Mouse (Mus musculus): ENCODE measurements around the gene Dusp23. TPM values are rescaled to one million over a fixed set of nuclear protein-coding genes. Genes with fewer than 3 reads are reported as not detected.

Gene Dusp23
- polyA plus RNA-seq, 1 experiment = 21.5 TPM

DNA sequence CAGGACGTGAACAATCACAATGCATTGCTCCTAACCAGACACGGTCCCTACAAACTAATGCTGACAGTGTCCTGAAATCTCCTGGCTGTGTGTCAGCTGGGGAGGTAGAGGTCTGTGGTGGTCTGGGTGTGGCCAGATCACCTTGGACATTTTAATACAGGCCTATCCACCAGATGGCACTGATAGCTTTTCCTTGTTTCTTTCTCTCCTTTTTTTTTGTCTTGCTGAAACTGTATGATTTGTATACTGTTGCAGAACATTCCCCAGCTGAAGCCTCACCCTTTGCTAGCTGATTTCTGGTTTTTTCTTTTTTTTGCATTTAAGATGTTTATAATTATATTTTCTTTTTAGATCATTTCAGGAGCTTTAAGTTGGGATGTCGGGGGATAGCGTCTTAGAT, 5.0 kb upstream of the Dusp23 start:
- H3K4me3 ChIP-seq (ENCODE audit: insufficient read depth, low read depth, low read length) = no peak overlapping the region
- peaks cover 2% of the 10 kb centered on the region; the same call in 1 of the 2 replicates for H3K4me1 ChIP-seq (ENCODE audit: control insufficient read depth, insufficient read depth, insufficient read length, low read length)
- H3K27ac ChIP-seq (replicated peaks; ENCODE audit: low read depth, low read length) = no peak overlapping the region

DNA sequence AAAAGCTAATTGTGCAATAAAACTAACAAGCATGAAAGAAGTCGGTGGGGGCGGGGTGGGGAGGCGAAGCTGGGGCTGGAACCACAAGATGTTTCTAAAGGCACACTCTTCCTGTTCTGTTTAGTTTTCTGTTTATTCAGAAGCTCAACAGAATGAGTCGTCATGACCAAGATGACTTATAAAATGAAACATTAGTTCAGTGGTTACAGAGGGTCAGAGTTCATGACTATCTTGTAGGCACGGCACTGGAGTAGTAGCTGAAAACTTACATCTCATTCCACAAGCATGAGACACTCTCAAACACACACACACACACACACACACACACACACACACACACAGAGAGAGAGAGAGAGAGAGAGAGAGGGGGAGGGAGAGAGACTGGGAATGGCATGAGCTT, 3.5 kb upstream of the Dusp23 start:
- Histone ChIP-seq H3K27ac (replicated peaks; ENCODE audit: low read depth, low read length) (no peak overlapping the region), H3K4me3 (ENCODE audit: insufficient read depth, low read depth, low read length) (no peak overlapping the region), H3K4me1 (ENCODE audit: control insufficient read depth, insufficient read depth, insufficient read length, low read length) (peaks cover 2% of the 10 kb centered on the region; the same call in 1 of the 2 replicates)

DNA sequence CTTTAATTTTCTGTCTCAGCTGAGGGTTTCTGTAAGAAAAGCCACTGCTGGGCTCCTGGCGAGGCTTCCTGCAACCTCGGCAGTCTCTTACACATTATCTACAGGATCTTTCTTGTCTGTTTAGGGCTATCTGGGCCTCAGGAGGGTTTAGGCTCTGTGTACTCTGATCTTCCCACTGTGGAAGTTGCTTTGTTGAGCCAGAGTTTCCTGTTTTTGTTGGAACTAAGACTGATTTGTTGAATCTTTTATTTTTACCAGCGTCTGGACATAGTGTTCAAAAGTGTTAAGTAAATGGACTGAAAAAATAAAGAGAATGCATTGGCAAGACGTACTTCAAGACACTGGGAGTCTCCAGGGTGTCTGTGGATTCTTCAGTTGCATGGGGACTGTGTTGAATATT, 2.5 kb upstream of the Dusp23 start:
- Histone ChIP-seq H3K27ac (replicated peaks; ENCODE audit: low read depth, low read length) (no peak overlapping the region), H3K4me1 (ENCODE audit: control insufficient read depth, insufficient read depth, insufficient read length, low read length) (peaks cover 2% of the 10 kb centered on the region; the same call in 1 of the 2 replicates), H3K4me3 (ENCODE audit: insufficient read depth, low read depth, low read length) (no peak overlapping the region)

DNA sequence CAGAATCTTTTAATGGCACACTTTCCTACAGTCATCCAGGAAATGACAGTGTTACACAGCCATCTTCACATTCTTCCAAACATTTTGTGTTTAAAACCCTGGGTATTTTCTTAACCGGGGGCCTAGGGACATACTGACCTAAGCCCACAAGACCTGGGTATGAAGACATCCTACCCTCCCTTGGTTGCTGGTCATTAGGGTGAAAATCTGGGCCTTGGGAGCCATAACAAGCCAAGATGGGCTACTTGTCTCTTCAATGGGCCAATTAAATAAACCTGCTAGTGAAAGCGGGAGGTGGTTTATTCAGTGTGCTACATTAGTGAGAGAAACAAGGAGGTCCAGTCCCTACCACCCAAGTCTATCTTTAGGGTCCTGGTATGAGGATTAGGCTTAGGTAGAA, 1.4 kb upstream of the Dusp23 start:
- Histone ChIP-seq H3K4me1 (ENCODE audit: control insufficient read depth, insufficient read depth, insufficient read length, low read length) (peaks cover 2% of the 10 kb centered on the region; the same call in 1 of the 2 replicates), H3K27ac (replicated peaks; ENCODE audit: low read depth, low read length) (no peak overlapping the region), H3K4me3 (ENCODE audit: insufficient read depth, low read depth, low read length) (no peak overlapping the region)

DNA sequence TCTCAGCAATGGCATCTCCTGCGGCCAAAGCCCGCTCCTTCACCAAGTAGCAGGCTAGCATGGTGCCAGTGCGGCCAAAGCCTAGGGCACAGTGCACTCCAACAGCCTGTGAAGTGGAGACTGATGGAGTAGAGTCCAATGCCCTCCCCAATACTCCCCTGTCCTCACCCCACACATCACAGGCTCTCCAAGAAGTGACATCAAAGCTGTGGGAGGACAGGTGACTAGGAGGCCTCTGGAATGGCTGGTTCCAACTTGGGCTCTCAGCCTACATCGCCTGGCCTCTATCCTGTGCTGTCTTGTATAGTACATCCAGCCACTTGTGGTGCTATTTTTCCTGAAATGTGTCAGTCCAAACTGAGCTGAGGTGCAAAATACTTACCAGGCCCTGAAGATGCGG, 1.0 kb downstream of the Dusp23 start:
- 0 out of 2 replicates have a peak, but pooled peaks cover 2% of the 10 kb centered on the region for H3K4me1 ChIP-seq (ENCODE audit: control insufficient read depth, insufficient read depth, insufficient read length, low read length)
- H3K27ac ChIP-seq (replicated peaks; ENCODE audit: low read depth, low read length) = no peak overlapping the region
- no peak overlapping the region for H3K4me3 ChIP-seq (ENCODE audit: insufficient read depth, low read depth, low read length)

DNA sequence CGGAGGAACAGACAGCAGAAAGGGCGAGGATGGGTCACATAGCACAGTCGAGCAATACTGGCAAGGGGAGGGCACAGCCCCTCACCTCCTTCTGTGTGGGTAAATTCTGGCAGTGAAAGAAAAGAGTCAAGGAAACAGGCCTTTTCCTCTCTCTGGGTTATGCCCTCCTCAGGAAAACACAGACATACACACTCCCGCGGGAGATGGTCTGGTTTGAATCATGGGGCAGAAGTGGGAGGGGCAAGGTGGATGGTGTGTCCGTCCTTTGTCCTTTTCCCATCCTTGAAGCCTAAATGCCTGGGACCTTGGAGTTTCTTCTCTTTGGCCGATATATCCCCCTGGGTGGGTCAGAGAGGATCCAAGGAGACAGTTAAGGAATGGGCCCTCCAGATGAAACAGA, 2.9 kb downstream of the Dusp23 start:
- no peak overlapping the region for H3K4me3 ChIP-seq (ENCODE audit: insufficient read depth, low read depth, low read length)
- H3K27ac ChIP-seq (replicated peaks; ENCODE audit: low read depth, low read length) = no peak overlapping the region
- 0 out of 2 replicates have a peak, but pooled peaks cover under 1% of the 10 kb centered on the region for H3K4me1 ChIP-seq (ENCODE audit: control insufficient read depth, insufficient read depth, insufficient read length, low read length)

DNA sequence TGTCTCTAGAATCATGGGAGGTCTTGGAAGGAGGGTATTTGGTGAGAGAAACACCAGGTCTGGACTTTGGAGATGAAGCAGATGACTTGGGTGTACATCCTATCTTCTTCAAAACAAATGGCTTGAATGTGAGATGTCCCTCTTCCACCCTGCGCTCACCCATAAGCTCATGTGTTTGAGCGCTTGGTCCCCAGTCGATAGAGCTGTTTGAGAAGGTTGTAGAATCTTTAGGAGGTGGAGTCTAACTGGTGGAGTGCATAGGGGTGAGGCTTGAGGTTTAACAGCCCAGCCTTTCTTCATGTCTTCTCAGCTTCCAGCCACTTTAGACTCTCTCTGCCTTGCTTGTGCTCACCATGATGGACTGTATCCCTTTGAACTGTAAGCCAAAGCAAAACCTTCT, 6.5 kb downstream of the Dusp23 start:
- Histone ChIP-seq H3K4me1 (ENCODE audit: control insufficient read depth, insufficient read depth, insufficient read length, low read length) (no peaks in the 10 kb centered on the region), H3K4me3 (ENCODE audit: insufficient read depth, low read depth, low read length) (no peak overlapping the region), H3K27ac (replicated peaks; ENCODE audit: low read depth, low read length) (no peak overlapping the region)

DNA sequence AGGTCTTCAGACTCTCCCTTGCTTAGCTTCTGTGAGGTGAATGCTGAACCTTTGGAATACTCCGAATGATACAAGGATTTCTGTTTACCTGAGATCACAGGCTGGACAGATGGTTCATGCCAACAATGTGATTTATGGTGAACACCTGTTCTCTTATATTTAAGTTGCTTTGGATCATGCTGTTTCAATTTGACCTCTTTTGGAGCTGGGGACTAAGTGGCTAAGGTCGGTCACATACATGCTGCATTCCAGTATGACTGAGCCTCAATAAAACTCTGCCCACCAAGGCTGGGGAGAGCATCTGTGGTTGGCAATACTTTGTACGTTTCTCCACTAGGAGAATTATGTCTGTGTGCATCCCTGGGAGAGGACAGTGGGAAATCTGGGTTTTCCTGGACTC, 8.7 kb downstream of the Dusp23 start:
- Histone ChIP-seq H3K27ac (replicated peaks; ENCODE audit: low read depth, low read length) (no peak overlapping the region), H3K4me3 (ENCODE audit: insufficient read depth, low read depth, low read length) (no peak overlapping the region), H3K4me1 (ENCODE audit: control insufficient read depth, insufficient read depth, insufficient read length, low read length) (no peaks in the 10 kb centered on the region)

DNA sequence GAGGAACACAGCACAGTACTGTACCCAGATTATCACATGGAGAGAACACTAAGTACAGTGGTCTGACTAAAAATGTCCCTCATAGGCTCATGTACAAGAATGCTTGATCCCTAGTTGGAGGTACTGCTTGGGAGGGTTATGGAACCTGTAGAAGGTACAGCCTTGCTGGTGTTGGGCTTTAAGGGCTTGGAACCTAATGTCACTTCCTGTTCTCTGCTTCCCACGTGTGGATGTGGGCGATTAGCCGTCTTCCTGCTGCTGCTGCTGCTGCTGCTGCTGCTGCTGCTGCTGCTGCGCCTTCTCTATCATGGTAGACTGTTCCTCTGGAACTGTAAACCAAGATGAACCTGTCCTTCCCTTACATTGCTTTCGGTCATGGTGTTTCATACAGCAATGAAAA, 9.2 kb downstream of the Dusp23 start:
- Histone ChIP-seq H3K27ac (replicated peaks; ENCODE audit: low read depth, low read length) (no peak overlapping the region), H3K4me1 (ENCODE audit: control insufficient read depth, insufficient read depth, insufficient read length, low read length) (no peaks in the 10 kb centered on the region), H3K4me3 (ENCODE audit: insufficient read depth, low read depth, low read length) (no peak overlapping the region)

DNA sequence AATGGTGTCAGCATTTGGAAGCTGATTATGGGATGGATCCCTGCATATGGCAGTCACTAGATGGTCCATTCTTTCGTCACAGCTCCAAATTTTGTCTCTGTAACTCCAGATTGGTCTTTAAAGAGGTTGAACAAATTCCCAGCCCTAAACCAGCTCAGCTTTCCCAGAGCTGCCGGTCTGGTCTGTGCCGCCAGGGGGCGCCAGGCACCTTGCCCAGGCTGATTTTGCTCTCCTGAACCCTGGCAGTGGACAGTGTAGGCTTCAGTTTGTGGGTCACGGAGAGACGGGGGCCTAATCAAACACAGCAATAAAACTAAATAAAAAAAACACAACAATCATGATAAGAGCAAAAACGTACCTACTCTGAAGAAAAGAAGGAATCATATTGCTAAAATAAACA, 13.5 kb downstream of the Dusp23 start:
- Histone ChIP-seq H3K4me3 (ENCODE audit: insufficient read depth, low read depth, low read length) (no peak overlapping the region), H3K4me1 (ENCODE audit: control insufficient read depth, insufficient read depth, insufficient read length, low read length) (no peaks in the 10 kb centered on the region), H3K27ac (replicated peaks; ENCODE audit: low read depth, low read length) (no peak overlapping the region)

DNA sequence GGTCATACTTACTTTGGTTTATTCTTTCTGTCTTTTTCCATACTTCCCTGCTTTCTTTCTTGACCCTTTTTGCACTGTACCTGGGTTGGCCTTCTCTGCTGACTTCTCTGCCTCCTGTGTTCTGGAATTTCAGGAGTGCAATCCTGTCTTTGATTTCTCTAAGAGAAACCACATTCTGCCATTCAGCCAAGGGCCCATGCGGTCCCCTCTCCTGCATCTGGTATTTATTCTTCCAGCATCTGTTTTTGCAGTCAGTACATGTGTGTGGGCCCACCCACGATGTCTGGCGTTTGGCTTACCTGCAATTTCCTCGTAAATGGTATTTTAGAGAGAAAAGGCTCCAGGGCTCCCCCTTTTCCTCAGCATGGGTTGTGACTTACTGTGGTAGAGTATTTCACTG, 14.6 kb downstream of the Dusp23 start:
- H3K4me1 ChIP-seq (ENCODE audit: control insufficient read depth, insufficient read depth, insufficient read length, low read length) = no peaks in the 10 kb centered on the region

DNA sequence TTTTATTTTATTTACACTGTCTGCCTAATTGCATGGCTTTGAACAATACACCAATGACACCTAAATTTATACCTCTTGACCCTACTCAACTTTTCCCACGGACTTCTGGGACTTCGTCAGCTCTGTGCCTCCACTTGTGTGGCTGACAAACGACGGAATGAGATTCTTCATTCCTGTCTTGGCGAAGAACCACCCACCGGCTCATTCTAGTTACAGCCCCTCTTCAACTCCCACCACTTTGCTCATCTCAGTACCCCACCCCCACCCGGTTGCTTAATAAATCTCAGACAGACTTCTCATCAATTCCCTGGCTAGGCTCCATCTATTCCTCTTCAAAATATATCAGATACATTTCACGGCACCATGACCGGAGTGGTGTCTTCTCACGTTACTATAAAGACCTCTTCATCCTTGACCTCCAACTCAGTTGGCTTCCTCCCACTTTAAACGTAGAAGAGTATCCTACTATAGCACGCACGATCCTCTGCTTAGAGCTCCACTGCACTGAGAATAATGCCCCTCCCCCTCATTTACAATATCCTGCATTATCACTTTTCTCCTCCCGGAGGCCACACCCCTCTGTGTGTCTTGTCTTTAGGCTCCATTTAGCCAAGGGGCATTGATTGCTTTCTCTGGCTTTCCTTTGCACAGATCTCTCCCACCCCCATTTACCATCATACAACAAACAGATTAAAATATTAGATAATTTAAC, 15.2 kb downstream of the Dusp23 start:
- Histone ChIP-seq H3K4me3 (ENCODE audit: insufficient read depth, low read depth, low read length) (no peak overlapping the region), H3K4me1 (ENCODE audit: control insufficient read depth, insufficient read depth, insufficient read length, low read length) (no peaks in the 10 kb centered on the region), H3K27ac (replicated peaks; ENCODE audit: low read depth, low read length) (no peak overlapping the region)

More for the DNA sequence above, 14.6 kb downstream of the Dusp23 start:
- Histone ChIP-seq H3K27ac (replicated peaks; ENCODE audit: low read depth, low read length) (no peak overlapping the region), H3K4me3 (ENCODE audit: insufficient read depth, low read depth, low read length) (no peak overlapping the region)

DNA sequence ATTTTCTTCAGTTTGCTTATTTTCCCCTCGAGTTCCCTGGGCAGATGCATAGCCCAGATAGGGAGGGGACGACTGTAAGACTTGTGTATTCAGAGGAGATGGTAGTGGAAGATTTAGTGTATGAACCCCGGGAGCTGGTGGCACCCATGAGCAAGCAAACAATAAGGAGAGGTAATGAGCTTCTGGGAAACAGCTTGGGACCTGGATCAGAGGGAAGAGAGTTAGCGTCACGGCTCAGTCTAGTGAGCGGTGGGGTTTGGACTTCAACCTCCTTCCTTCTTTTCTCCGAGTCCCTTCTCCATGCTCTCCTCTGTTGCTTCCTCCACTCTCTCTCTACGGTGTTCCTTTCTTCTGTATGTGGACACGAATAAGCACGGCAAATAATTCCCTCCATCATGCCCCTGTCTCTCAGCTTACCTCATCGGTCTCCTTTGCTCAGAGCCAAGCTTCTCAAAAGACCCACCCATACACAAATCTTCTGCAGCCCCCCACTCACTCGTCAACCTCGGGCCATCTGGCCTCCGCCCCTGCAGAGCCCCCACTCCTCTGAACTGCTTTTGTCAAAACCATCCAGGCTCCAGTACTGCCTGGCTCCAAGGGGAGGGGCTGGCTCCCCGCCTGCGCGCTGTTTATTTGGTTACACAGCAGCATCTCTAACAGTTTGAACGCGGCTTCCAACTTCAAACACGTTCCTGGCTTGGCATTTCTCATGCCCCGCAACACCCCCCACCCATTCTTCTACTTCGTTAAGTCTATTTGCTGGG, 16.0 kb downstream of the Dusp23 start:
- Histone ChIP-seq H3K4me1 (ENCODE audit: control insufficient read depth, insufficient read depth, insufficient read length, low read length) (no peaks in the 10 kb centered on the region), H3K4me3 (ENCODE audit: insufficient read depth, low read depth, low read length) (no peak overlapping the region), H3K27ac (replicated peaks; ENCODE audit: low read depth, low read length) (no peak overlapping the region)

DNA sequence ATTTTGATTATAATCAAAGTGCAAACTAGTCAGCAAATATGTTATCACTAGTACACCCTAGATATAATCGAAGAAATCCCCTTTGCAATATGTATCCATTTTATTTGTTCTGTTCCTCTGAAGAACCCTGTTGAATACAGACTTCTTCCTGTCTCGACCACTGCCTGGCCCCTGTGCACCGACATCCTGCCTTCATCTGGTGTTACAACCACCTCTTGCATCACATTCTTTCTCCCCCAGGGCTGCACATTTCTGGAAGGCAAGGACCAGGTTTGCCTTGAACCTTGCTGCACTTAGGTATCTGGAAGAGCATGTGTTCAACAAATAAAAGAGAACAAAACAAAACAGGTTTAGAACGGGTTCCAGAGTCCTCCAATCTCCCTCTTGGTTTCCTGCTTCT, 17.4 kb downstream of the Dusp23 start:
- H3K27ac ChIP-seq (replicated peaks; ENCODE audit: low read depth, low read length) = no peak overlapping the region
- H3K4me3 ChIP-seq (ENCODE audit: insufficient read depth, low read depth, low read length) = no peak overlapping the region
- no peaks in the 10 kb centered on the region for H3K4me1 ChIP-seq (ENCODE audit: control insufficient read depth, insufficient read depth, insufficient read length, low read length)

DNA sequence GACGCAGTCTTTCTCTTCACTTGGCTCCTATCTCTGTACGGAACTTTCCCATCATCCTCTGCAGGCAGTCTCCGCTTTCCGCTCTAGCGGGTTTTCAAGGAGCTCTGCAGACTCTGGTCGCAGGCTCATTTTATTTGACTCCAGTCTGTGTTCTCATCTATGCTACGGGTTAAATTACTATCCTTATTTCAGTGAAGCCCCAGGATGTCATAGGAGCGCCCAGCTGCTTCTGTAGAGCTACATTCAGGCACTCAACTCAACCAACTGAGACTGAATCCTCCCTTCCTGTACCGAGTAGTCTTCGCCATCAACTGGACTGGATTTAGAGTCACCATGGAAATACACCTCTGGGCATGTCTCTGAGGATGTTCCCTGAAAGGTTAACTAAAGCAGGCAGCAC, 18.1 kb downstream of the Dusp23 start:
- H3K27ac ChIP-seq (replicated peaks; ENCODE audit: low read depth, low read length) = no peak overlapping the region
- H3K4me1 ChIP-seq (ENCODE audit: control insufficient read depth, insufficient read depth, insufficient read length, low read length) = no peaks in the 10 kb centered on the region
- no peak overlapping the region for H3K4me3 ChIP-seq (ENCODE audit: insufficient read depth, low read depth, low read length)

DNA sequence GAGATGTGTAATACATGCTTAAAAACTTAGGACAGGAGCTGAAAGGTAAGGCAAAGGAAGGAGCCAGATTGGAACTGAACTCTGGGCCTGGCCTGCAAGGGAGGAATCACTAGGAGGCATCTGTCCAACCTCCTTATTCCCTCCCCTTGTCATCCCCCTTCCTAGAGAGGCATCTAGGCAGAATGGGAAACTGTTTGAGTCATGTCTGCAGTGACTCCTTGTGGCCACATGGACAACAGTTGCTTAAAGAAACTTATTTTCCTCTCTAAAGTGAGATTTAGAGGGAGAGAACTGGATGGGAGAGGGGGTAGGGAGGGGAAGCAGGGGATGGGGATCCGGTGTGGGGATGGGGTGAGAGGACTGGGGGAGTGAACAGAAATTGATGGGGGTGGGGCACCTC, 20.0 kb downstream of the Dusp23 start:
- H3K27ac ChIP-seq (replicated peaks; ENCODE audit: low read depth, low read length) = no peak overlapping the region
- H3K4me1 ChIP-seq (ENCODE audit: control insufficient read depth, insufficient read depth, insufficient read length, low read length) = no peaks in the 10 kb centered on the region
- H3K4me3 ChIP-seq (ENCODE audit: insufficient read depth, low read depth, low read length) = no peak overlapping the region
